Mouse (Mus musculus): ENCODE results near the gene Iqce.

Gene Iqce

GRCm38 (mm10) chr5:140661875-140662643 lies 40.1 kb downstream of the Iqce start:
- DNase-seq (ENCODE audit: low read depth, low spot score) = no peak

- no peak for DNase-seq (ENCODE audit: low read depth, low spot score)
Observed at GRCm38 (mm10) chr5:140661427-140661826, 40.8 kb downstream of the Iqce start.

- DNase-seq (ENCODE audit: low read depth, low spot score) = no peak
Observed at GRCm38 (mm10) chr5:140660398-140660797, 41.8 kb downstream of the Iqce start.

- DNase-seq (ENCODE audit: low read depth, low spot score) = no peak
Observed at GRCm38 (mm10) chr5:140659607-140660272, 42.4 kb downstream of the Iqce start.

GRCm38 (mm10) chr5:140654096-140654845 lies 47.9 kb downstream of the Iqce start:
- DNase-seq (ENCODE audit: low read depth, low spot score) = no peak

- no peak for DNase-seq (ENCODE audit: low read depth, low spot score)
Observed at GRCm38 (mm10) chr5:140652587-140652986, 49.6 kb downstream of the Iqce start.

- no peak for DNase-seq (ENCODE audit: low read depth, low spot score)
Observed at GRCm38 (mm10) chr5:140651231-140651630, 50.9 kb downstream of the Iqce start.

GRCm38 (mm10) chr5:140649881-140650414 lies 52.2 kb downstream of the Iqce start:
- DNase-seq (ENCODE audit: low read depth, low spot score) = no peak

- DNase-seq (ENCODE audit: low read depth, low spot score) = peak; percentile 92
Observed at GRCm38 (mm10) chr5:140649101-140649667, 53.0 kb downstream of the Iqce start.

GRCm38 (mm10) chr5:140648519-140649100 lies 53.6 kb downstream of the Iqce start, which contains the start of gene Ttyh3:
Gene Ttyh3, minus strand, starts transcription at chr5:140649031.
- DNase-seq (ENCODE audit: low read depth, low spot score) = peak; percentile 21

GRCm38 (mm10) chr5:140647821-140648518 lies 54.2 kb downstream of the Iqce start:
- peak; percentile 21 for DNase-seq (ENCODE audit: low read depth, low spot score)

- no peak for DNase-seq (ENCODE audit: low read depth, low spot score)
Observed at GRCm38 (mm10) chr5:140647031-140647760, 55.0 kb downstream of the Iqce start.

- no peak for DNase-seq (ENCODE audit: low read depth, low spot score)
Observed at GRCm38 (mm10) chr5:140646171-140646570, 56.0 kb downstream of the Iqce start.

- no peak for DNase-seq (ENCODE audit: low read depth, low spot score)
Observed at GRCm38 (mm10) chr5:140645454-140645853, 56.7 kb downstream of the Iqce start.

GRCm38 (mm10) chr5:140644702-140645201 lies 57.4 kb downstream of the Iqce start:
- no peak for DNase-seq (ENCODE audit: low read depth, low spot score)

GRCm38 (mm10) chr5:140644263-140644662 lies 57.9 kb downstream of the Iqce start:
- no peak for DNase-seq (ENCODE audit: low read depth, low spot score)

GRCm38 (mm10) chr5:140642076-140642475 lies 60.1 kb downstream of the Iqce start:
- no peak for DNase-seq (ENCODE audit: low read depth, low spot score)

GRCm38 (mm10) chr5:140641254-140641928 lies 60.8 kb downstream of the Iqce start:
- DNase-seq (ENCODE audit: low read depth, low spot score) = no peak

- no peak for DNase-seq (ENCODE audit: low read depth, low spot score)
Observed at GRCm38 (mm10) chr5:140640812-140641211, 61.4 kb downstream of the Iqce start.

Data from retina, postnatal 7 days (tissue).